Mouse (Mus musculus) thymus, postnatal 10 days (tissue): ENCODE results near the gene Zbtb16.

ENCODE experiments used
- DNase-seq, 2 experiments: peaks; one replicate each; pipeline ENCODE4 v3.0.0; 2021; ENCODE audit warnings: low spot score in 2 of 2

Gene Zbtb16

DNA sequence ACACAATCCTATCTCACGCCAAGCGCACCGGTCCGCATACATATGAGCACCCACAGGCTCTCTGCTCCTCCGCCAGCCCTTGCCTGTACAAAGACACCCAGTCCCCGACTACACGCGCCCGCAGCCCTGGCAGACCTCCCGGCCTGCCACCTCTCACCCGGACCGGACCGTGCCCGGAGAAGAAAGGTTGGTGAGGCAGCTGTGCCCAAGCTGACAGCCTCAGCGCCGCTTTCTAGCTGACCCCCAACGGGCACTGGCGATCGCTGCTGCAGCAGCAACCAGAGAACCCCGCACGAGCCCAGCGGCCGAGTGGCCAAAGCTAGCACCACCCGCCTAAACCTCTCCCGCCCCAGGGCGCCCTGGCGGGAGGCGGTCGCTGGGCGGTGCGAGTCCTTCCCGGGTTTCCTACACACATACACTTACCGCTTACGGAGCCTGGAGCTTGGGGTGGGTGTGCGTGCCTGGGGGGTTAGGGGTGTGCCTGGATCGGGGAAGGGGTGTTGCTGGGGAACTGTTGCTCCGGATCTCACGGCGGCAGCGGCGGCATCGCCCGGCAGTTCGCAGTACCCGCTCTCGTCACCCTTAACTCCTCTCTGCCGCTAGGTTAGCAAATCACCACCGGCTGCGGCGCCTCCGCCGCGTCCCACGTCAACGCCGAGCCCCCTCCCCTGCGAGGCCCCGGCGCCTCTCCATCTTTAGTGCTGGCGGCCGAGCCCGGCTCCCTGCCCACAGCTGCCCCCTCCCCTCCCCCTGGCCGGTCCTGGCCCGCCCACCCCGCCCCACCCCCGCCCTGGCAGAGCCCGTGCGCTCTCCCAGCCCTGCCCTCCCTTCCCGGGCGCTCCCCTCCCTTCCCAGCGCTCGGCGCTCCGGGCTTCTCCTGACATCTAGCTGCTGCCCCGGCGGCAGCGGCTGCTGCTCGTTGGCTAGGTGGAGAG, at the start of gene Zbtb16:
Gene Zbtb16, minus strand, starts transcription at position 592 of the 935 bp plus-strand sequence.
- DNase-seq, result peak in 1 of 2 experiments; percentile 29

GRCm38 (mm10) chr9:48872896-48873295, 36.9 kb upstream of the Zbtb16 start:
- no peak for DNase-seq

DNA sequence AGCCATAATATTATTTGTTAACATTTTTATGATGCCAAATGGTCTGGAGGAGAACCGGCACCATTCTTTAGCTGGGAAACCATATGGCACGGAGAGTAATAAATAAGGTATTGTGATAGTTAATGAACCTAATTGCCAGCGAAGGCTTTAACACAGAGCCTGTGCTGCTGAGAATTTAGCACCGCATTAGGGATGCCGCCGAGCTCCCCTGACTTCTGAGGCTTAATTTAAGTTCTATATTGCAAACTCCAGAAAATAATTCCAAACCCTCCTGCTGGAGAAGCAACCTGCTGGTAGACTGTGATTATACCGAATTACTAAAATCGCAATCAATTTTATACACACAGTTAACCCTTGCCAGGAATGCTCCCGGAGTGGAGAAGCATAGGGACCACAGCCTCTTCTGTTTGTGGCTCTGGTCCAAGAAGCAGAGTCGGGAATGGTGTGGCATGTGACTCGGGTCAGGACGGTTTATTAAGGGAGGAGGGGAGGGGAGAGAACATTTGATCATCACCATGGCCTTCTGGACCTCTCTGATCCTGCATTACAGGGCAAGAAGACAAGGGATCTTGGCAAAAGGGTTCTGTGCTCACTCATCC, 30.6 kb upstream of the Zbtb16 start:
- DNase-seq, result no peak

DNA sequence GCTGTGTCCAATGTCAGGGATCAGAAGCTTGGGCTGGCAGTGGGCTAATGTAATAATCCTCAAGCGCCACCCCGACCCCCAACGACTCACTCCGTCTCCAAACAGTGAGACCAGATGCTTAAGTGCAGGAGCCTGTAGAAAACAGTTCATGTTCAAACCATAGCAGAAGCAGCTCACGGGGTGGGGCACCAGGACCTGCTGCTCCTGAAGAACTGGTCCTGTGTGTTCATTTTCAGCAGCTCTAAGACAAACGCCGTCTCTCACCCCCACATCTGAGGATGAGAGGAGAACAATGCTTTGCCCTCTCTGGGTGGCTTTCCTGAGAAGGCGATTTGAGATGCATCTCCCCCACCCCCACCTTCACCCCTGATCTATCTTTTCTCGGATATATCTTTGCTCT, 29.2 kb upstream of the Zbtb16 start:
- no peak for DNase-seq

DNA sequence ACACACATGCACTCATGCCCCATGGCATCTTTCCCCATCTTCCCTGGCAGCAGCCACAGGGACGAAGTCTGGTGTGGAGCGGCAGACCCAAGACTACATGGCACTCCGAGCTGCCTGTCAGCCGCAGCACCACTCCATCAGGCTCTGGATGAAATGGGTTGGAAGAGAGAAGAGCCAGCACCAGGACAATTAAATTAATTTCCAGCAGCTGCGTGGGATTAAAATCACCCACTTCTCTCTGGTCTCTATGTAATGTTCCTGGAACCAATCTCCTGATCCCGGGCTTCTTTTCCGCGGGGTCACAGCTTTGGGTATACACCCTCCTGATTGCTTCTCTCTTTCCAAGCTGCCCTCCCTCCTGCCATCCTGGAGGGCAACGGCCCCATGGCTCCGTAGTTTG, 25.5 kb upstream of the Zbtb16 start:
- no peak for DNase-seq

- DNase-seq, result peak; percentile 18 to 66
These were observed 24.5 kb upstream of the Zbtb16 start for GRCm38 (mm10) chr9:48860526-48860845.

DNA sequence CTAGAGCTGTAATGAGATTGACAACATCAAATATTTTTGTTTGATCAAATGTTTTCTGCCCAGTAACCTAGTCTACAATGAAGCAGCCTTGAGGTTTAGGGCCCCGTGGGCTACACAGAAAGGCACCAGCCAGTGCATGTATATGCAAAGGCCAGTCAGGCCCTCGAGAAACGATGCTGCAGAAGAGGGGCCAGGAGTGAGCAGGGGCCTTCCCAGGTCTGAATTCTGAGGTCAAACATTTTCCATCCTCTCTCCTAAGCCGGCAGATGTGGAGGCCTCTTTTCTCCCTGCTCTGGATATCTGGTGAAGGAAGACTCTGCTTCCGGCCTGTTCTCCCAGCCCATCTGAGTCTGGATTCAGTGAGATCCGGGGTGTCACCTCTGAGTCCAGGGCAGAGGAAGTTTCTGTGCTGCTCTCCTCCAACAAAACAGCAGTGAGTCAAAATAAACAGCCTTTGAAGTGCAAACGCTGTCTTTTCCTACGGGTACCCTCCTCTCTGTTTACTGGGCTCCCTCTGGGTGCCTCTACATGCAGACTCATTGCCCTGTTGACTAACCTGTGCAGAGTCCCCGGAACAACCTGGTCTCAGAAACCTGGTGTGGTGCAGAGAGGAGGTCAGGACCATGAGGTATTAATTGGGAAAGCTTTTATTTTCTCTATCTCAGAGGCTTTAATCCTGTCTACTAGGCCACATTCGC, 24.0 kb upstream of the Zbtb16 start:
- DNase-seq, result no peak

GRCm38 (mm10) chr9:48857944-48858343, 21.9 kb upstream of the Zbtb16 start:
- no peak for DNase-seq

- no peak for DNase-seq
These were observed 20.2 kb upstream of the Zbtb16 start for GRCm38 (mm10) chr9:48856240-48856639.

- DNase-seq, result no peak
These were observed 13.5 kb upstream of the Zbtb16 start for GRCm38 (mm10) chr9:48849531-48849930.

- no peak for DNase-seq
These were observed 3.5 kb upstream of the Zbtb16 start for GRCm38 (mm10) chr9:48839568-48839967.

DNA sequence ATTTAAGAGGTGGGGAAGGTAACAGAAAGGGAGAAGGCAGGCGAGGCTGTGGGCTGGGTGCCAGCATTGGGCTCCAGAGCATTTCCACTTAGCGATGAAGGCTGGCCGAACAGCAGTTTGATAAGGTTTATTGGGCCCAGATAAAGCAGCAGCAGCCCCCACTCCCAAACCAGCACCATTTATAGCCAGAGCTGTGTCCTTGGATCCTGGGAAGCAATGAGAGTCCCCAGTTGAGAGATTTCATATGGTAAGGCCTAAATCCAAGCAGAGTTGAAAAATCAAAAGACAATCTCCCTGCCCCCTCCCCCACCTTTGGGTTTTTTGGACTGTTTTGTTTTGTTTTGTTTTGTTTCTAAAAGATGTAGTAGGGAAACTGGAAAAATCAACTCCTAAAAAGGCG, 2.3 kb upstream of the Zbtb16 start:
- no peak for DNase-seq

- DNase-seq, result no peak
These were observed 1.2 kb upstream of the Zbtb16 start for GRCm38 (mm10) chr9:48837181-48837580.

DNA sequence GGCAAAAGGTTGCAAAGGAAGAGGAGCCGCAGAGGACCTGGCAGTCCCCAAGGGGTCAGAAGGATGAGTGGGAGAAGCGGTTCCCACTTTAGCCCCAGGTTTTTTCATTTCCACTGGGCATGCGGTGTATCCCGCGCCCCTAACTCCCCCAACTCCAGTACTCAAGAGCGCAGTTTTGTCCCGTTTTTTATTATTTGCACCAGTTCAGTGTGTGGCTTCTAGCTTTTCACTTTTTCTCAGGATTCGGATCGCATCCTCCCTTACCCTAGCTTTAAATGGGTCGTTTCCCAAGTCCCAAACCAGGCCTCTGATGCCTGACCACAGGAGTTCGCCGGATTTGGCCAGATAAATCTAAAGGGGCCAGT, 526 bp upstream of the Zbtb16 start:
- no peak for DNase-seq

DNA sequence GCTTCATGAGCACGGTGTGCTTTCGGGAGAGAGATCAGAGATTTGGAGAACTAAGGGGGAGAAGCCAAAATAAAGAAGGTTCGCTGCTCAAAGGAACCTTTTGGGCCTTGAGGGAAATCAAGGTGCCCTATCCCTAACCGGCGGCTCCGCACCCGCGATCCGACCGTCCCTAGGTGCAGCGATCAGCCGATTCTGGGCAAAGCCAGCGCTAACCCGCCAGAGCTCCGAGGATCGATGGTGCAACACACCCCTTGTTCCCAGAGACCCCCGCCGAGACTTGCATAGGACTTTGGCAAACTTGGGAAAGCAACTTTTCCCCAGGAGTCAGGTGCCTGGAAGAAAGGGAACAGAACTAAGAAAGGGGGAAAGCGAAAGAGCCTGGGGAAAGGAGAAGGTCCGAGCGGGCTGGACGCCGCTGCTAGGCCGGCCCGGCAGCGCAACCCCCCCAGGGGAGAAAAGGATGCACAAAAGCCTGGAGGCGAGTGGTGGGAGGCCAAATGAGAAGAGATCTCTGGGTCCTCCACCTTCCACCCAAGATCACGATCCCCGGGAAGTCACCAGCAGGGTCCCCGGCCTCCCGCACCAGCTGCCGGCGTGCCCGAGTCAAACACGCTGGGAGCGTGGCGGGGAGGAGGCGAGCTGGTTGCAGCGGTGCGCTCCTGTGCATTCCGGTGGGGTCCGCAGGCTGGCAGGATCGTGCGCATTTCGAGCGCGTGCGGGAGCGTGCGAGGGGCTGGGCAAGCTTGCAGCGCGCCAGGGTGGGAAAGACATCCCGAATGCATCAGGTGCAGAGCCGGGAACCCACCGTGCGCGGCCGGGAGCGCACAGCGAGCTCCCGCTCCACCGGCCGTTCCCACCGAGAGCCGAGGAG, 1.2 kb downstream of the Zbtb16 start:
- peak in 1 of 2 experiments; percentile 14 for DNase-seq

GRCm38 (mm10) chr9:48834006-48834405, 2.0 kb downstream of the Zbtb16 start:
- no peak for DNase-seq

GRCm38 (mm10) chr9:48833493-48833892, 2.5 kb downstream of the Zbtb16 start:
- no peak for DNase-seq

DNA sequence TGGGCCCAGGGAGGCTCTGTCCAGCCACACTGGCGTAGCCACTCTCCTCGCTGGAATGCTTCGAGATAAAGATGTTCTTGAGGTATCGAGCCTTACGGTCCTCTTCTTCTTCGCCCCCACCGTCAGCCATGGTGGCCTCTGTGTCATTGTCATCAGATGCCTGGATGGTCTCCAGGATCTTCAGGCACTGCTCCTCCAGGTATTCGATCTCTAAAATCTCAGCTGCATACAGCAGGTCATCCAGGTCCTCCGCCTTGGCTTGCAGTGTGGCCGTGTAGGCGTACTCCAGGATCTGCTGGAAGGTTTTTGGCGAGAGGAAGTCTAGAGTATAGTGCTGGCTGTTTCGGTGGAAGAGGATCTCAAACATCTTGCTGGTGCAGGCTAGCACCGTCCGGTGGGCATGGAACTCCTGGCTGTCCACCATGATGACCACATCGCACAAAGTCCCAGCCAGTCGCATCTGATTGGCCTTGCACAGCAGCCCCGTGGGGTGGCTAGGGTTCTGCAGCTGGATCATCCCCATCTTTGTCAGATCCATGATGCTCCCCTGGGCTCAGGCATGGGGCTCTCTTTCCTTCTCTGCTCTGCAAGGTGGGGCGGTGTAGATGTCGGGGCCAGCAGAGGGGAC, 3.4 kb downstream of the Zbtb16 start:
- no peak for DNase-seq

- no peak for DNase-seq
These were observed 4.2 kb downstream of the Zbtb16 start for GRCm38 (mm10) chr9:48831560-48832460.

DNA sequence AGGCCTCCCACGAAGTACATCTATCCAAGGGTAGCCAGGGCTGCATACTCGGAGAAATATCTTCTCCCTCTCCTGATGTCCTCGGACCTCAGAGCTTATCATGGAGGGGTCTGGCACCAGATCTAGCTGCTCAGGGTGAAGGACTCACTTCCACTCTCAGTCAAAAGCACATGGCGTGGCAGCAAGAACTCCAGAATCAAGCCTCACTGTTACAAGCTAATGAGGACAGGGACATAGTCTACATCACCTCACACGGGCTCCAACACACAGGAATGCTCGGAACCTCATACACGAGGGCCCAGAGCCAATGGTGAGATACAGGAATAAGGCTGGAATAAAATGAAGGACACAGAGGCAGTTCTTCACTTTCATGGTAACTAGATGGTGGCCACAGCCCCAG, 7.2 kb downstream of the Zbtb16 start:
- DNase-seq, result no peak
